Mouse (Mus musculus) urinary bladder, postnatal 14 days (tissue): Measurements from ENCODE around the gene Grn.
"Not testable (repeated sequence)": the region's sequence is repeated elsewhere in the genome, so short reads cannot be mapped to it uniquely, and the experiment has no call there.

ENCODE experiments used
- DNase-seq: peaks from one replicate; pipeline ENCODE4 v3.0.0; 2021; ENCODE audit warnings: low spot score

Grn gene

GRCm38 (mm10) chr11:102401898-102402500 is 28.1 kb upstream of the Grn start:
- DNase-seq = no peak

GRCm38 (mm10) chr11:102403657-102404056 is 26.5 kb upstream of the Grn start:
- no peak for DNase-seq

DNA sequence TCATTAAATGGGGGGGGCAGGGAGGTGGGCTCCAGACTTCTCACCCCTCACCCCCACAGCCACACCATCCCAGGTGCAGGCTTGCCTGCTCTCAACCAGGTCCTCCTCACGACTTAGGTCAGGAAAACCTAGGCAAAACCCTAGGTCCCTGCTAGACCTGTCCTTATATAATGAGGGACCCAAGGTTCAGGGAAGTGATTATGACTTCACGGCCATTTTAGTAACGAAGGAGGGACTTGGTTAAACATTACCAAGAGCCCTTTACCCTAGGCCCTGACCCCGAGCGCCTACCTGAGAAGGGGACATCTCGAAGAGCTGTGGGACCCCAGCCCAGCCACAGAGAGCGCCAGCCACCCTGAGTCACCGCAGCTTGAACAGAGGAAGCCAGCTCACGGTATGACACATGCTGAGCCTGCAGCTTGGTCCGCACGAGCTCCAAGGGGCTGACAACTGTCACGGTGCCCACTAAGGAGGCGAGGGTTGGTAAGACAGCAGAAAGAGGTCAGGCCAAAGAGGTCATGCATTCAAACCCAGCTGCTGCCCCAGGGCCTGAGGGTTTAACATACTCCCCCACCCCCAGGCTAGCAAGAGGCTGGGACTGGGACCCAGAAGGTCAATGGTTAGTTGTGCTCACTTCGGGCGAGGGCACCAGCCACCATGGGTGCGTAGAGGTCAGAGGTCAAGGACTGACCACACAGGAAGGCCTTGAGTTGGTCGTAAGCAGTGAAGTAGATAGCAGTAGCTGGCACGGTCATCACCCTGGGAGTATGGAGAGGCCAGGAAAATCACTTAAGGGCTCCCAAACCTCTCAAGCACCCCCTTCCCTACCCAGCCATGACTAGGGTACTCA is 25.7 kb upstream of the Grn start:
- DNase-seq = no peak

DNA sequence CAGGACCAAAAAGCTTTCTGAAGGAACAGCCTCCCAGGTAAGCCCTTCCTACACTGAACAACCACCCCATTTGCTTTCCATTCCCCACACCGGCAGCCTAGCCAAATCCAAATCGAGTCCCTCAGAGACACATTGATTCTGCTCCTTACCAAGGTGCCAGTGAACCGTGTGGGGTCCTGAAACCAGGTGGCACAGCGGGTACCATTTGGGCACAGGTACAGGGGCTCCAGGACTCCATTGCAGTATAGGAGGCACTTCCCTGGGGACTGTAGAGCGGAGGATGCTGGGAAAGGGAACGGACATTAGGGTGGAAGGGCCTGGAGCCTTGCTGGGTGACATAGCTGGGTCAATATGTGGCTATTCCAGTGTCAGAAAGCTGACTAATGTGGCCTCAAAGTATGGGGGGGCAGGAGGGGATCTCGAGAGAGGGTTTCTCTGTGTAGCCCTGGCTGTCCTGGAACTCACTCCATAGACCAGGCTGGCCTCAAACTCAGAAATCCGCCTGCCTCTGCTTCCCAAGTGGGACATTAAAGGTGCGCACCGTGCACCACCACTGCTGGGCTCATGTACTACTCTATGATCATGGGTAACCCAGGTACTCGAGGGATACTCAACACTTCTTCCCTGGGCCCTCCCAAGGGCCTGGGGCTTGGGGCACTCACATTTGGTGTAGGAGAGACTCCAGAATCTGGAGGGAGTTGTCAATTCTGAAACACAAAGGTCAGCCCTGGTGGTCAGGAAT is 24.4 kb upstream of the Grn start:
- DNase-seq = no peak

GRCm38 (mm10) chr11:102406401-102406800 is 23.7 kb upstream of the Grn start:
- DNase-seq = no peak

- DNase-seq = peak; percentile 93
Measured at GRCm38 (mm10) chr11:102406900-102407833, 22.9 kb upstream of the Grn start.

GRCm38 (mm10) chr11:102407834-102408215 is 22.3 kb upstream of the Grn start, which contains the start of gene Slc25a39:
TSS of gene Slc25a39 (minus strand) at chr11:102407946.
- no peak for DNase-seq

- DNase-seq = peak; percentile 98
Measured at GRCm38 (mm10) chr11:102408344-102408876, 21.7 kb upstream of the Grn start.

GRCm38 (mm10) chr11:102408888-102409794 is 21.0 kb upstream of the Grn start:
- no peak for DNase-seq

- no peak for DNase-seq
Measured at GRCm38 (mm10) chr11:102409795-102410330, 20.3 kb upstream of the Grn start.

DNA sequence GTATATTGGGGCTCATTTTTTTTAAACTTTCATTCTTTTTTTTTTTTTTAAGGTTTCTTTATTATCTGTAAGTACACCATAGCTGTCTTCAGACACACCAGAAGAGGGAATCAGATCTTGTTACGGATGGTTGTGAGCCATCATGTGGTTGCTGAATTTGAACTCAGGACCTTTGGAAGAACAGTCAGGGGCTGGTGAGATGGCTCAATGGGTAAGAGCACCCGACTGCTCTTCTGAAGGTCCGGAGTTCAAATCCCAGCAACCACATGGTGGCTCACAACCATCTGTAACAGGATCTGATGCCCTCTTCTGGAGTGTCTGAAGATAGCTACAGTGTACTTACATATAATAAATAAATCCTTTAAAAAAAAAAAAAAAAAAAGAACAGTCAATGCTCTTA is 19.8 kb upstream of the Grn start:
- not testable (repeated sequence) for DNase-seq

GRCm38 (mm10) chr11:102411061-102411460 is 19.1 kb upstream of the Grn start:
- no peak for DNase-seq

DNA sequence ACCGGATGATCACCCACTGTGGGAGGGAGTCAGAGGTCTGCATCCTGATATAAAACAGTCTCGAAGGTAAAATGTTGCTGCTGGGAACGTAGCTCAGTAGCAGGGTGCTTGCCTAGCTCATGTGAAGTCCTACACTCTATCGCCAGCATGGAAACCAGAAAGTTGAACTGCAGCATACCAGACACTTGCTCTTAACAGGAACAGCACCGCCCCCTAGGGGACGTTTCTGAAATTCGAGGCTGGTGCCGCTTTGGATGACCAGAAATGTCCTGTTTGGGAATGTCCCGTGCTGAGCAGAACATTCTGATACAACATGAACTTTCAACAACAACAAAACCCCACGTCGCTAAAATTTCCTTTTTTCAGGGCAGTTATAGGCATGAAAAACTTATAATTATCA is 18.4 kb upstream of the Grn start:
- peak; percentile 95 for DNase-seq

- DNase-seq = no peak
Measured at GRCm38 (mm10) chr11:102413059-102413458, 17.1 kb upstream of the Grn start.

DNA sequence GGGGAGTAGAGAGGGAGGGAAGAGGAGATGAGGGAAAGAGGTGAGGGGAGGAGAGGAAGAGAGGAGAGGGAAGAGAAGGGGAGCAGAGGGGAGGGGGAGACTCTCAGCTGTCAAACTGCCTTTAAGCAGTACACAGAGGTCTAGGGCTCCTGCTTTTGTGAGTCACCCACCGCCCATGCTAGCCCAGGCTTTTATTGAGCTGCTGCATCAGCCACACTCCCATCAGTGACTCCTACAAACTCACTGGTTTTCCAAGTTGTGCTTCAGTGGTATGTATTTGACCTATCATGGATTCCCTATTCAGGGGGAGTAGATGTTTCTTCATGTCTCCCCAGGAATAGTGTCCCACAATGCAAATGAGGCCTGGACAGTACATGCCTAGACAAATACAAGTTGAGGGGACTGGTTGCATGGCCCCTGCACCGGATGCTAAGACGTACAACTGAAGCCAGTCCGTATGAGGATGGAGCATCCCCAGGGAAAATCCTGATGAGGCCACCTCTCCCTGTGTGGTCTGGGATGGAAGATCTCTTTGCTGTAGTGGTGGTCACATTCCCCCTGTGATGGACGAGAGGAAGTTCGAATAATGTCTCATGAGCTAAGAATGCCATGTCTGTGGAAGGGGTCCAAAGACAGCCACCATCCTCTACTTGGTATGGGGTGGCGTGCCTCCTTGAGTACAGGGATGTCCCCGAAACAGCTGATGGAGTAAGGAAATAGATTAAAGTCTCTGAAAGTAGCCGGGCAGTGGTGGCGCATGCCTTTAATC is 14.9 kb upstream of the Grn start:
- no peak for DNase-seq

DNA sequence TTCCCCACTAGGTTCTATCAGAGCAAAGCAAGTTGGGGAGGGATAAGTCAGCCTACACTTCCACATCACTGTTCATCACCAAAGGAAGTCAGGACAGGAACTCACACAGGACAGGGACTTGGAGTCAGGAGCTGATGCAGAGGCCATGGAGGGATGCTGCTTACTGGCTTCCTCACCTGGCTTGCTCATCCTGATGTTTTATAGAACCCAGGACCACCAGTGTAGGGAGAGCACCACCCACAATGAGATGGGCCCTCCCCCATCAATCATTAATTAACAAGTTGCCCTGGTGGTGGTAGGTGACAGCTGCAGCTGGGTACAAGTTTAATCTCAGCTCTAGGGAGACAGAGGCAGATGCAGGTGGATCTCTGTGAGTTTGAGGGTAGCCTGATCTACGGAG is 13.0 kb upstream of the Grn start:
- no peak for DNase-seq

- no peak for DNase-seq
Measured at GRCm38 (mm10) chr11:102418887-102419286, 11.2 kb upstream of the Grn start.

GRCm38 (mm10) chr11:102421559-102421958 is 8.6 kb upstream of the Grn start:
- no peak for DNase-seq

- DNase-seq = no peak
Measured at GRCm38 (mm10) chr11:102424666-102425065, 5.4 kb upstream of the Grn start.
